Mouse (Mus musculus) heart, adult 2 months (tissue): Measurements from ENCODE around the gene Rbpj.

Experiments
- CTCF ChIP-seq: fragments of 200-600 bp; IDR thresholded peaks from 2 replicates; pipeline ENCODE4 v1.8.1; 2022; ENCODE audit warnings: antibody characterized with exemption, mild to moderate bottlenecking, moderate library complexity
- POLR2A ChIP-seq: fragments of 200-500 bp; IDR thresholded peaks from 2 replicates; pipeline ENCODE4 v1.6.1; 2011; ENCODE audit warnings: mild to moderate bottlenecking, low read depth, low read length, control low read depth; ENCODE audit not compliant: insufficient read depth

DNA sequence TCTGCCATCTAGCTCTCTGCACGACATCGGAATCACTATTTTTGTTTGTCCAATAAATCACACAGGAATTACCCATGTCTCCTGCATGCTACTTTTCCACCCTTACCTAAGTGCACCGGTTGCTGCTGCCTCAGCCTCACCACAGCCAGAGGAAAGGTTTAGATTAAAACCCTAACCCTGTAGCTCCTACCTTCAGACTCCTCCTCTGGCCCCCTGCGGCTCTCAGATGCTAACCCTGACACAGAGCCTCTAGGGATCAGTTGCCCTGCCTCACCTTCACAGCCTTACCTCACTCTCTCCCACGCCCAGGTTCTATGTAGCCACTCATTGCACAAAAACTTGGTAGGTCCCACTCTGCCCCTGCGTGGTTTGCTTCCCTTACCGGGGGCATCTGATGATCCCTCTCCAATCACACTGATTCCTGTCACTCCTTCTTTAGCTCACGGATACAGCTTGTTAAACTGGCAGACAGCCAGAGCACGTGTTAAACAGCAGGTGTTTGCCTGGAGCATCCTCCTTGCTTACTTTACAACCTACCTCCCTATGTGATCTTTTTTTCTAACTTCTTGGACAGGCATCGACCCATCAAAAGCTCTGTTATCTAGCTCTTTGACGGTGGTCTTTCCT is 21.1 kb downstream of the Rbpj start:
- TF ChIP-seq POLR2A (no peak), CTCF (no peak)
